Mouse (Mus musculus): Measurements from ENCODE around the gene Ankib1. TPM values are rescaled to one million over a fixed set of nuclear protein-coding genes. Genes with fewer than 3 reads are reported as not detected.
"Not testable (repeated sequence)": the region's sequence is repeated elsewhere in the genome, so short reads cannot be mapped to it uniquely, and the experiment has no call there.

Gene Ankib1
- polyA plus RNA-seq, 1 experiment from 2014 or later = 16.0 TPM

DNA sequence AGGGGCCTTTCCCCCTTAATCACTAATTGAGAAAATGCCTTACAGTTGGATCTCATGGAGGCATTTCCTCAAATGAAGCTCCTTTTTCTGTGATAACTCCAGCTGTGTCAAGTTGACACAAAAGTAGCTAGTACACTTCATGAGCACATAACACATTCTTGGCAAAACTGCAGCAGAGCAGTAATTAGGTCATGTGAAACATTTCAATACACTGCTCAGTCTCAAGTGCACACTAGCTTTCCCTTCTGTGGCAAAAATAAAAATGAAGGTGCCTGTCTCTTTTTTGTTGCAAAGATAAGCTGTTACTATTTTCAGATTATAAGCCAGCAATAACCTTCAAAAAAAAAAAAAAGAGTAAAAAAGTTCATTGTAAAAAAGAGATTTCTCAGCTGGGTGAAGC, 52.2 kb downstream of the Ankib1 start:
- not testable (repeated sequence) for H3K9me3 ChIP-seq (replicated peaks; ENCODE audit: control insufficient read depth, low read length, poor library complexity, severe bottlenecking); H3K27me3 ChIP-seq (ENCODE audit: control insufficient read depth, insufficient read depth, low read depth, low read length); H3K4me1 ChIP-seq (ENCODE audit: control insufficient read depth, insufficient read depth, low read length); H3K27ac ChIP-seq (ENCODE audit: low read length); H3K36me3 ChIP-seq (ENCODE audit: control insufficient read depth, insufficient read depth, low read length); H3K4me2 ChIP-seq (ENCODE audit: low read length); H3K4me3 ChIP-seq (ENCODE audit: low read depth, low read length); ATAC-seq; H3K9ac ChIP-seq (ENCODE audit: low read depth, low read length)

DNA sequence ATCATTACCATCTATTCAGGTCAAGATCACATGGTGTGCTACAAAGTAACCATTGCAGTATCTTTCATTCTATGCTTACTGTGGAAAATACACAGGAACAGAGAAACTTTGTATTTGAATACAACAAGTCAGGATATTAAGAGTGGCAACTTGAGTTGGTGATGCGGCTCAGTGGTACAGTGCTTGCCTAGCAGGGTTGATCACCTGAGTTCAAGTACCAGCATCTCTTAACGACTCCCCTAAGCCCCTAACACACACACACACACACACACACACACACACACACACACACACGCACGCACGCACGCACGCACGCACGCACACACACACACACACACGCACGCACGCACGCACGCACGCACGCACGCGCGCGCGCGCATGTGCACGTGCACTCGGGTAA, 69.9 kb downstream of the Ankib1 start:
- not testable (repeated sequence) for H3K4me1 ChIP-seq (ENCODE audit: control insufficient read depth, insufficient read depth, low read length); H3K9ac ChIP-seq (ENCODE audit: low read depth, low read length); H3K4me3 ChIP-seq (ENCODE audit: low read depth, low read length); H3K27ac ChIP-seq (ENCODE audit: low read length); H3K9me3 ChIP-seq (replicated peaks; ENCODE audit: control insufficient read depth, low read length, poor library complexity, severe bottlenecking); H3K4me2 ChIP-seq (ENCODE audit: low read length); H3K27me3 ChIP-seq (ENCODE audit: control insufficient read depth, insufficient read depth, low read depth, low read length); ATAC-seq; H3K36me3 ChIP-seq (ENCODE audit: control insufficient read depth, insufficient read depth, low read length)
- 97% methylated on average over 18 of the region's 24 CpGs for WGBS

DNA sequence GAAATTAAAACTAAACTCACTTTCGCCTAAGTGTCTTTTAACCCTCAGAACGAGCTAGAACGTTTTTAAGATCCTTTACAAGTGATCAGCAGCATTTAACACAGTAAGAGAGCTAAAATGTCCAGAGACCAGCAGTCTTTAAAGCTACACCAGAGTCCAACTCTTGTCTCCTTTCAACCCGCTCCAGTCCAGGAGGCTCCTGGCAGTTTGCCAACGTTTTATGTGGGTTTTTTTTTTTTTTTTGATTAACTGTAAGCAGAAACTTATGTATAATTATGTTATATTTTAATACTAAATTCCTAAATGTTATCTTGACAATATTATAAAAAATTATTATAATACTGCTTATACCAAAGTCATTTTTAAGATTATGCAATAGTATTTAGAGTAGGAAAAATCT, 73.9 kb downstream of the Ankib1 start:
- Histone ChIP-seq H3K9ac (ENCODE audit: low read depth, low read length) (no peak overlapping the region), H3K4me3 (ENCODE audit: low read depth, low read length) (no peak overlapping the region), H3K4me1 (ENCODE audit: control insufficient read depth, insufficient read depth, low read length) (no peaks in the 10 kb centered on the region), H3K4me2 (ENCODE audit: low read length) (no peak overlapping the region), H3K27ac (ENCODE audit: low read length) (no peak overlapping the region), H3K36me3 (ENCODE audit: control insufficient read depth, insufficient read depth, low read length) (peaks cover 6% of the 10 kb centered on the region; the same call in 1 of the 2 replicates), H3K9me3 (replicated peaks; ENCODE audit: control insufficient read depth, low read length, poor library complexity, severe bottlenecking) (no peaks in the 10 kb centered on the region), H3K27me3 (ENCODE audit: control insufficient read depth, insufficient read depth, low read depth, low read length) (no peaks in the 10 kb centered on the region)
- 74% methylated on average over 5 of the region's 5 CpGs for WGBS
- no peak for ATAC-seq

DNA sequence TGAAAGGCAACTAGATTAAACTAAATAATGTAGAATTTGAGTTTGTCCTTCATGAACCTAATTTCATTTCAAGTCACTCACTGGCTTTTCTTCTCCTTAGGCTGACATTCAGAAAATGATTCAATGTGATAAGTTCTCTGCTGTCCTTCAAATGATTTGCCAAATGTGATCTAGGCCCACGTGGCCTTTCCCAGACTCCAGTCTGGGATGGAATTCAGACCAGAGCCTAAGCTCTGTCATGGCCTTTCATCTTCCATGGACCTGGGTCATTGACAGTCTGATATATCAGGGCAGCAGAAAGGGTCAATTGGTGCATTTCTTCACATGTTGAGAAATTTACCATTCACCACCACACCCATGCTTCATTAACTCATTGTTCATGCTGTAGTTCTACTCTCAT, 77.2 kb downstream of the Ankib1 start:
- Histone ChIP-seq H3K27me3 (ENCODE audit: control insufficient read depth, insufficient read depth, low read depth, low read length) (no peaks in the 10 kb centered on the region), H3K4me3 (ENCODE audit: low read depth, low read length) (no peak overlapping the region), H3K27ac (ENCODE audit: low read length) (no peak overlapping the region), H3K4me1 (ENCODE audit: control insufficient read depth, insufficient read depth, low read length) (no peaks in the 10 kb centered on the region), H3K4me2 (ENCODE audit: low read length) (no peak overlapping the region), H3K9me3 (replicated peaks; ENCODE audit: control insufficient read depth, low read length, poor library complexity, severe bottlenecking) (no peaks in the 10 kb centered on the region), H3K36me3 (ENCODE audit: control insufficient read depth, insufficient read depth, low read length) (peaks cover 11% of the 10 kb centered on the region), H3K9ac (ENCODE audit: low read depth, low read length) (no peak overlapping the region)
- WGBS = 95% methylated on average over 1 of the region's 1 CpGs
- ATAC-seq = no peak

DNA sequence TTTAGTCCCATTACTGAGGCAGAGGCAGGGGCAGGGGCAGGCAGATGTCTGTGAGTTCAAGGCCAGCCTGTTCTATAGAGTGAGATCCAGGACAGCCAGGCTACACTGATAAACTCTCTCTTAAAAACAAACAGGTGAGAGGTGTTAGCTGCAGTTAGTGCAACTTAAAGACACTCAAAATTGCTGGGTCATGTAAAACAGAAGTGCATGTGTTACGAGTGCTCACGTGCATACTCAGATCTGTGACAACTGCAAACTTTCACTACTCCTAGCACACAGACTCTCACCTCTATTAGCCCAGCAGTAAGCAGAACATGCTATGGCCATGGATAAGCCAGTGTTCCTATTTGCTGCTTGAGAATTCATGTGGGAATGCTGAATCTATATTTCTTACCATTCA, 79.3 kb downstream of the Ankib1 start:
- Histone ChIP-seq H3K4me3 (ENCODE audit: low read depth, low read length) (no peak overlapping the region), H3K9ac (ENCODE audit: low read depth, low read length) (no peak overlapping the region), H3K27ac (ENCODE audit: low read length) (no peak overlapping the region), H3K36me3 (ENCODE audit: control insufficient read depth, insufficient read depth, low read length) (peaks cover 17% of the 10 kb centered on the region), H3K27me3 (ENCODE audit: control insufficient read depth, insufficient read depth, low read depth, low read length) (no peaks in the 10 kb centered on the region), H3K4me1 (ENCODE audit: control insufficient read depth, insufficient read depth, low read length) (no peaks in the 10 kb centered on the region), H3K4me2 (ENCODE audit: low read length) (no peak overlapping the region), H3K9me3 (replicated peaks; ENCODE audit: control insufficient read depth, low read length, poor library complexity, severe bottlenecking) (no peaks in the 10 kb centered on the region)
- ATAC-seq = no peak
- 95% methylated on average over 2 of the region's 2 CpGs for WGBS

DNA sequence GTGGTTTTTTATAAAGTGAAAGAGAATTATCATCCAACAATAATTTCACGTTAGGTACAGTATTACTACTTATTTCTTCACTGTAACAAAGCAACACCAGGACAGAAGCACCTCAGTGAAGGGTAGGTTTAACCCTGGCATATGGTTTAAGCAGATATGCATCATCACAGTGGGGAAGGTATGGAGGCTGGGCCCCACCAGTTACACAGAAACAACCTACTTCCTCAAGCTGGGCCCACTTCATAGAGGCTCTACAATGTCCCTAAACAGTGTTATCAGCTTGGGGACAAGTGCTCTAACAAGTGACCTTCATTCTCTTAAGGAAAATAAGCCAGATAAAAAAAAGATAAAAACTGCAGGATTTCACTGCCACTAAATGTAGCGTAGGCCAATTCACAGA, 79.9 kb downstream of the Ankib1 start:
- no peak for ATAC-seq
- Histone ChIP-seq H3K4me1 (ENCODE audit: control insufficient read depth, insufficient read depth, low read length) (no peaks in the 10 kb centered on the region), H3K4me2 (ENCODE audit: low read length) (no peak overlapping the region), H3K9ac (ENCODE audit: low read depth, low read length) (no peak overlapping the region), H3K36me3 (ENCODE audit: control insufficient read depth, insufficient read depth, low read length) (peaks cover 17% of the 10 kb centered on the region), H3K9me3 (replicated peaks; ENCODE audit: control insufficient read depth, low read length, poor library complexity, severe bottlenecking) (no peaks in the 10 kb centered on the region), H3K27ac (ENCODE audit: low read length) (no peak overlapping the region), H3K27me3 (ENCODE audit: control insufficient read depth, insufficient read depth, low read depth, low read length) (no peaks in the 10 kb centered on the region), H3K4me3 (ENCODE audit: low read depth, low read length) (no peak overlapping the region)
- WGBS = 95% methylated on average over 2 of the region's 2 CpGs

DNA sequence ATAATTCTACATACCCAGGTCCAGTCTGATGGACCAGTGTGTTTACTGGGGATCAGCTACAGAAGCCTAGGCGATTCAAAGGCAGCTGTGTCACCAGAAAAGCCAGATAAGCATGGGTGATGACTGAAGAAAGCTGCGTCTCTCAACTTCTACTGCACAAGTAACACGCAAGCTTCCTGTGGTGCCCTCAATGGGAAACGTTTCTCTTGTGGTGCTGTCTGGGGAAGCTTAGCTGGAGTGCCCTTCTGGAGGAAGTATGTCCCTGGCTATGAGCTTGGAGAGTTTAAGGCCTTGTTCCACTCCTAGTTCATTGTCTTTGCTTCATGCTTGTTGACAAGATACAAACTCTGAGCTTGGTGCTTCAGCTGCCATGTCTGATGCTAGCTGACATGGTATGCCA, 83.4 kb downstream of the Ankib1 start:
- Histone ChIP-seq H3K27me3 (ENCODE audit: control insufficient read depth, insufficient read depth, low read depth, low read length) (no peaks in the 10 kb centered on the region), H3K4me1 (ENCODE audit: control insufficient read depth, insufficient read depth, low read length) (no peaks in the 10 kb centered on the region), H3K9ac (ENCODE audit: low read depth, low read length) (no peak overlapping the region), H3K4me3 (ENCODE audit: low read depth, low read length) (no peak overlapping the region), H3K27ac (ENCODE audit: low read length) (no peak overlapping the region), H3K4me2 (ENCODE audit: low read length) (no peak overlapping the region), H3K36me3 (ENCODE audit: control insufficient read depth, insufficient read depth, low read length) (peaks cover 19% of the 10 kb centered on the region), H3K9me3 (replicated peaks; ENCODE audit: control insufficient read depth, low read length, poor library complexity, severe bottlenecking) (no peaks in the 10 kb centered on the region)
- no peak for ATAC-seq
- 93% methylated on average over 4 of the region's 4 CpGs for WGBS

DNA sequence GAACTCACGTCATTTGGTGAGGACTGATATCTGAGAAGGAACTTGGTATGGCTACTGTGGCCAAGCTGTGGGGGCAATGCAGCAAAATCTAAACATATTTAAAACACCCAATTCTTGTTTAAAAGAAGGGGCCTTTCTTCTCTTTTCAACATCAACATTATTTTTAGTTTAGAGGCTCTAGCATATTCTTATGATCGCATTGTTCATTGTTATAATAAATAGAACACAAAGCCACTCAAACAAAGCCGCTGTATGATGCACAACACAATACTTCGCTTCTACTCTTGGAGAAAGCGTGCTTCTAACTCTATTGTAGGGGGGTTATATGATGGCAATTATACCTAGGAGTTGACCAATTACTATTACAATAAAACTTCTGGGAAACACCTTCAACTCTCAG, 86.9 kb downstream of the Ankib1 start:
- Histone ChIP-seq H3K4me2 (ENCODE audit: low read length) (no peak overlapping the region), H3K27ac (ENCODE audit: low read length) (no peak overlapping the region), H3K27me3 (ENCODE audit: control insufficient read depth, insufficient read depth, low read depth, low read length) (no peaks in the 10 kb centered on the region), H3K36me3 (ENCODE audit: control insufficient read depth, insufficient read depth, low read length) (peaks cover 12% of the 10 kb centered on the region), H3K4me1 (ENCODE audit: control insufficient read depth, insufficient read depth, low read length) (no peaks in the 10 kb centered on the region), H3K9ac (ENCODE audit: low read depth, low read length) (no peak overlapping the region), H3K9me3 (replicated peaks; ENCODE audit: control insufficient read depth, low read length, poor library complexity, severe bottlenecking) (no peaks in the 10 kb centered on the region), H3K4me3 (ENCODE audit: low read depth, low read length) (no peak overlapping the region)
- WGBS = 98% methylated on average over 5 of the region's 5 CpGs
- ATAC-seq = no peak

DNA sequence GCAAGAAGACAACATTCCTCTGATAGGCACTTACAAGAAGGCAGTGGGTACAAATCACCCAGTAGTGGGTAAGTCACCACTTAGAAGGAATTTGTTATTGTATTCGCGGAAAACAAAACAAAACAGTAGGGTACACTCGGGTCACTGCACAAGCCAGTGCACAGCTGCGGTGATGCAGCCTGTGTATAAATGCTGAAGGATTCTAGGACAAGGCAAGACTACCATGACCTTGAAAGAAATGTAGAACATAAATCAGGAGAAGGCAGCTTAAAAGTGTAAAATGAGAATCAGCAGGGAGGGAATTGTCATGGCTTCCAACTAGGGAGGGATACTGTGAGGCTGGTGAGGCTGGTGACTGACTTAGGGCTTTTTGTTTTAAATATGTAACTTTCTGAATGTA, 100.5 kb downstream of the Ankib1 start:
- Histone ChIP-seq H3K4me3 (ENCODE audit: low read depth, low read length) (no peak overlapping the region), H3K9me3 (replicated peaks; ENCODE audit: control insufficient read depth, low read length, poor library complexity, severe bottlenecking) (no peaks in the 10 kb centered on the region), H3K27me3 (ENCODE audit: control insufficient read depth, insufficient read depth, low read depth, low read length) (no peaks in the 10 kb centered on the region), H3K9ac (ENCODE audit: low read depth, low read length) (no peak overlapping the region), H3K4me2 (ENCODE audit: low read length) (no peak overlapping the region), H3K36me3 (ENCODE audit: control insufficient read depth, insufficient read depth, low read length) (peaks cover 29% of the 10 kb centered on the region), H3K27ac (ENCODE audit: low read length) (no peak overlapping the region), H3K4me1 (ENCODE audit: control insufficient read depth, insufficient read depth, low read length) (no peaks in the 10 kb centered on the region)
- ATAC-seq = no peak
- 95% methylated on average over 4 of the region's 4 CpGs for WGBS

DNA sequence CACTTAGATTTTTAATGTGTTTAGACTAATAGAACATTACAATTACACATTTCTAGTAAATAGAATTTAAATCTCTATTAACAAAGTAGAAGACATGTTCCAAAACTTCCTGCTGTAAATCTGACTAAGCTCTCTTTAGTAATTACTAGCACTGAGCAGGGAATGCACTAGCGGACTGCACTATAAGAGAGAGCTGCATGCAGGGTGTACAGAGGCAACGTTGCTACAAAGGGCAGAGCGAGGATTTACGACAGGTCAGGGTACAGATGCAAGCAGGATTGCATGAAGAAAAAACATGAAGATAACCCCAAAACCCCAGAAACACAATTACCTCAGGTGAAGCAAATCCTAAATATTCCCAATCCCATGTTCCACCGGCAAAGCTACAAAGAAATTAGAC, 102.7 kb downstream of the Ankib1 start:
- H3K4me1 ChIP-seq (ENCODE audit: control insufficient read depth, insufficient read depth, low read length) = no peaks in the 10 kb centered on the region
- 93% methylated on average over 5 of the region's 5 CpGs for WGBS
- no peaks in the 10 kb centered on the region for H3K9me3 ChIP-seq (replicated peaks; ENCODE audit: control insufficient read depth, low read length, poor library complexity, severe bottlenecking)
- H3K27me3 ChIP-seq (ENCODE audit: control insufficient read depth, insufficient read depth, low read depth, low read length) = no peaks in the 10 kb centered on the region
- no peak overlapping the region for H3K4me3 ChIP-seq (ENCODE audit: low read depth, low read length)
- no peak overlapping the region for H3K9ac ChIP-seq (ENCODE audit: low read depth, low read length)
- H3K36me3 ChIP-seq (ENCODE audit: control insufficient read depth, insufficient read depth, low read length) = peaks cover 28% of the 10 kb centered on the region
- H3K4me2 ChIP-seq (ENCODE audit: low read length) = no peak overlapping the region
- ATAC-seq = no peak
- H3K27ac ChIP-seq (ENCODE audit: low read length) = no peak overlapping the region
